Mouse (Mus musculus): ENCODE data around the gene Tcaf1. TPM values are rescaled to one million over a fixed set of nuclear protein-coding genes. Genes with fewer than 3 reads are reported as not detected.

Tcaf1 gene
- polyA plus RNA-seq (2016; fragmentation: Nextera tagmentation; extraction: Ambion mirVana): 93.3 and 93.4 TPM in 2 replicates

- Histone ChIP-seq H3K4me1 (replicated peaks) (0 out of 2 replicates have a peak, but pooled peaks cover 3% of the 10 kb centered on the region), H3K27ac (peak within 1 kb of the TSS; percentile 88), H3K4me3 (replicated peaks) (peak within 1 kb of the TSS; percentile 72), H3K4me2 (peak within 1 kb of the TSS; percentile 80), H3K9ac (replicated peaks) (peak within 1 kb of the TSS; percentile 81), H3K27me3 (no peaks in the 10 kb centered on the region), H3K9me3 (no peaks in the 10 kb centered on the region), H3K36me3 (0 out of 2 replicates have a peak, but pooled peaks cover 2% of the 10 kb centered on the region)
- 2% methylated on average over 28 of the region's 28 CpGs for WGBS
- peak; percentile 97 for ATAC-seq (ENCODE audit: insufficient number of reproducible peaks, insufficient read depth, low FRiP score, low TSS enrichment, low read depth)
Measured at GRCm38 (mm10) chr6:42709291-42710211, at the start of gene Tcaf1. TSS of gene Tcaf1 (minus strand) at chr6:42710088.

GRCm38 (mm10) chr6:42756104-42756503 lies 46.2 kb upstream of the Tcaf1 start, which contains the start of gene Olfr38:
TSS of gene Olfr38 (plus strand) at chr6:42756404.
- Histone ChIP-seq H3K4me3 (replicated peaks) (no peak within 1 kb of the TSS), H3K4me2 (no peak within 1 kb of the TSS), H3K9ac (replicated peaks) (no peak within 1 kb of the TSS), H3K4me1 (replicated peaks) (no peaks in the 10 kb centered on the region), H3K36me3 (no peaks in the 10 kb centered on the region), H3K27me3 (no peaks in the 10 kb centered on the region), H3K9me3 (no peaks in the 10 kb centered on the region), H3K27ac (no peak within 1 kb of the TSS)
- ATAC-seq (ENCODE audit: insufficient number of reproducible peaks, insufficient read depth, low FRiP score, low TSS enrichment, low read depth): no peak
- 57% methylated on average over 1 of the region's 1 CpGs for WGBS

GRCm38 (mm10) chr6:42747846-42748245 lies 38.0 kb upstream of the Tcaf1 start:
- no peak for ATAC-seq (ENCODE audit: insufficient number of reproducible peaks, insufficient read depth, low FRiP score, low TSS enrichment, low read depth)
- Histone ChIP-seq H3K27ac (no peak overlapping the region), H3K4me1 (replicated peaks) (no peaks in the 10 kb centered on the region), H3K4me3 (replicated peaks) (no peak overlapping the region), H3K27me3 (no peaks in the 10 kb centered on the region), H3K9me3 (no peaks in the 10 kb centered on the region), H3K9ac (replicated peaks) (no peak overlapping the region), H3K36me3 (no peaks in the 10 kb centered on the region), H3K4me2 (no peak overlapping the region)

- Histone ChIP-seq H3K4me1 (replicated peaks) (no peaks in the 10 kb centered on the region), H3K9me3 (no peaks in the 10 kb centered on the region), H3K4me2 (no peak overlapping the region), H3K9ac (replicated peaks) (no peak overlapping the region), H3K27me3 (no peaks in the 10 kb centered on the region), H3K36me3 (no peaks in the 10 kb centered on the region), H3K4me3 (replicated peaks) (no peak overlapping the region), H3K27ac (no peak overlapping the region)
- WGBS: 80% methylated on average over 5 of the region's 5 CpGs
- no peak for ATAC-seq (ENCODE audit: insufficient number of reproducible peaks, insufficient read depth, low FRiP score, low TSS enrichment, low read depth)
Measured at GRCm38 (mm10) chr6:42742303-42742702, 32.4 kb upstream of the Tcaf1 start.

GRCm38 (mm10) chr6:42739071-42739470 lies 29.2 kb upstream of the Tcaf1 start, which contains the start of gene Olfr453:
TSS of gene Olfr453 (plus strand) at chr6:42739371.
- H3K27ac ChIP-seq: no peak within 1 kb of the TSS
- H3K4me3 ChIP-seq (replicated peaks): no peak within 1 kb of the TSS
- WGBS: 87% methylated on average over 1 of the region's 1 CpGs
- H3K4me1 ChIP-seq (replicated peaks): no peaks in the 10 kb centered on the region
- no peaks in the 10 kb centered on the region for H3K27me3 ChIP-seq
- H3K9ac ChIP-seq (replicated peaks): no peak within 1 kb of the TSS
- H3K9me3 ChIP-seq: no peaks in the 10 kb centered on the region
- no peak within 1 kb of the TSS for H3K4me2 ChIP-seq
- ATAC-seq (ENCODE audit: insufficient number of reproducible peaks, insufficient read depth, low FRiP score, low TSS enrichment, low read depth): no peak
- no peaks in the 10 kb centered on the region for H3K36me3 ChIP-seq

- Histone ChIP-seq H3K4me1 (replicated peaks) (no peaks in the 10 kb centered on the region), H3K27ac (no peak overlapping the region)
- ATAC-seq (ENCODE audit: insufficient number of reproducible peaks, insufficient read depth, low FRiP score, low TSS enrichment, low read depth): no peak
Measured at GRCm38 (mm10) chr6:42717973-42718372, 8.1 kb upstream of the Tcaf1 start.

GRCm38 (mm10) chr6:42714668-42715067 lies 4.8 kb upstream of the Tcaf1 start:
- ATAC-seq (ENCODE audit: insufficient number of reproducible peaks, insufficient read depth, low FRiP score, low TSS enrichment, low read depth): no peak
- Histone ChIP-seq H3K4me2 (no peak overlapping the region), H3K36me3 (no peaks in the 10 kb centered on the region), H3K4me3 (replicated peaks) (no peak overlapping the region), H3K27ac (no peak overlapping the region), H3K4me1 (replicated peaks) (no peaks in the 10 kb centered on the region), H3K9me3 (no peaks in the 10 kb centered on the region), H3K9ac (replicated peaks) (no peak overlapping the region), H3K27me3 (no peaks in the 10 kb centered on the region)
- WGBS: 76% methylated on average over 8 of the region's 8 CpGs

More at GRCm38 (mm10) chr6:42717973-42718372, 8.1 kb upstream of the Tcaf1 start:
- Histone ChIP-seq H3K36me3 (no peaks in the 10 kb centered on the region), H3K4me2 (no peak overlapping the region), H3K4me3 (replicated peaks) (no peak overlapping the region), H3K9ac (replicated peaks) (no peak overlapping the region), H3K9me3 (no peaks in the 10 kb centered on the region), H3K27me3 (no peaks in the 10 kb centered on the region)

GRCm38 (mm10) chr6:42692517-42693190 lies 17.2 kb downstream of the Tcaf1 start:
- Histone ChIP-seq H3K4me2 (peak overlapping the region; percentile 79), H3K9me3 (peaks cover 1% of the 10 kb centered on the region; the same call in 1 of the 2 replicates), H3K4me3 (replicated peaks) (peak overlapping the region; percentile 74), H3K27ac (peak overlapping the region; percentile 97), H3K36me3 (peaks cover 21% of the 10 kb centered on the region), H3K27me3 (no peaks in the 10 kb centered on the region), H3K4me1 (replicated peaks) (peaks cover 9% of the 10 kb centered on the region), H3K9ac (replicated peaks) (peak overlapping the region; percentile 87)
- under 1% methylated on average over 32 of the region's 32 CpGs for WGBS
- peak; percentile 92 for ATAC-seq (ENCODE audit: insufficient number of reproducible peaks, insufficient read depth, low FRiP score, low TSS enrichment, low read depth)

GRCm38 (mm10) chr6:42692154-42692516 lies 17.8 kb downstream of the Tcaf1 start:
- peaks cover 9% of the 10 kb centered on the region for H3K4me1 ChIP-seq (replicated peaks)
- no peaks in the 10 kb centered on the region for H3K27me3 ChIP-seq
- H3K36me3 ChIP-seq: peaks cover 21% of the 10 kb centered on the region
- no peaks in the 10 kb centered on the region for H3K9me3 ChIP-seq
- H3K4me3 ChIP-seq (replicated peaks): peak overlapping the region; percentile 74
- peak overlapping the region; percentile 87 for H3K9ac ChIP-seq (replicated peaks)
- H3K4me2 ChIP-seq: peak overlapping the region; percentile 79
- ATAC-seq (ENCODE audit: insufficient number of reproducible peaks, insufficient read depth, low FRiP score, low TSS enrichment, low read depth): peak; percentile 69
- peak overlapping the region; percentile 97 for H3K27ac ChIP-seq
- under 1% methylated on average over 10 of the region's 10 CpGs for WGBS

GRCm38 (mm10) chr6:42689761-42690160 lies 20.1 kb downstream of the Tcaf1 start:
- ATAC-seq (ENCODE audit: insufficient number of reproducible peaks, insufficient read depth, low FRiP score, low TSS enrichment, low read depth): no peak

GRCm38 (mm10) chr6:42687907-42688306 lies 22.0 kb downstream of the Tcaf1 start:
- 82% methylated on average over 5 of the region's 5 CpGs for WGBS
- no peak overlapping the region for H3K9ac ChIP-seq (replicated peaks)
- H3K9me3 ChIP-seq: no peaks in the 10 kb centered on the region
- no peaks in the 10 kb centered on the region for H3K27me3 ChIP-seq
- no peak for ATAC-seq (ENCODE audit: insufficient number of reproducible peaks, insufficient read depth, low FRiP score, low TSS enrichment, low read depth)
- H3K27ac ChIP-seq: no peak overlapping the region
- no peak overlapping the region for H3K4me2 ChIP-seq
- H3K4me1 ChIP-seq (replicated peaks): peaks cover 9% of the 10 kb centered on the region
- no peak overlapping the region for H3K4me3 ChIP-seq (replicated peaks)
- H3K36me3 ChIP-seq: peaks cover 51% of the 10 kb centered on the region

More at GRCm38 (mm10) chr6:42689761-42690160, 20.1 kb downstream of the Tcaf1 start:
- Histone ChIP-seq H3K4me1 (replicated peaks) (peaks cover 9% of the 10 kb centered on the region), H3K36me3 (peaks cover 38% of the 10 kb centered on the region), H3K4me3 (replicated peaks) (no peak overlapping the region), H3K4me2 (no peak overlapping the region), H3K9me3 (no peaks in the 10 kb centered on the region), H3K9ac (replicated peaks) (no peak overlapping the region), H3K27me3 (no peaks in the 10 kb centered on the region), H3K27ac (no peak overlapping the region)
